Mouse (Mus musculus): ENCODE measurements at regions not wholly inside any gene's neighbourhood (a gene's known extent, or its start where the extent isn't known, plus 50 kb on each side); places are given as distances from the start of the nearest gene placed in this dataset.

DNA sequence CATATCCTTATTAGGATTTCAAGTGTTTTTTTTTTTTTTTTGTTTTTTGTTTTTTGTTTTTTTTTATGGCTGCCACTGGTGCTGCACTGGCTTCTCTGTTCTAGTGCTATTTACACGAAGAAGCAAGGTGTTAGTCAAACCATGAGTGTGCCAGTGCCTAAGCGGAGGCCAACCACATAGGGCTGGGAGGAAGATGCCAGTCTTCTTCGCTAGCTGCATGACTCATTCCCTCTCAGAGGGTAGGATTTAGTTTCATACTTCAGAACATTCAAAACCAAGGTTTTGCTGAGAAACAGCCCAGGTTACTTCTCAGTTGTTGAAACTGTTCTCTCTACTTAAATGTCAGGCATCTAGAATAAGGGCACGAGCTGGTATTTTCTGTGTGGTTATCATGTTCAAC lies 72.6 kb downstream of the Icos start:
- no peak for DNase-seq (ENCODE audit: low read depth, low spot score)

DNA sequence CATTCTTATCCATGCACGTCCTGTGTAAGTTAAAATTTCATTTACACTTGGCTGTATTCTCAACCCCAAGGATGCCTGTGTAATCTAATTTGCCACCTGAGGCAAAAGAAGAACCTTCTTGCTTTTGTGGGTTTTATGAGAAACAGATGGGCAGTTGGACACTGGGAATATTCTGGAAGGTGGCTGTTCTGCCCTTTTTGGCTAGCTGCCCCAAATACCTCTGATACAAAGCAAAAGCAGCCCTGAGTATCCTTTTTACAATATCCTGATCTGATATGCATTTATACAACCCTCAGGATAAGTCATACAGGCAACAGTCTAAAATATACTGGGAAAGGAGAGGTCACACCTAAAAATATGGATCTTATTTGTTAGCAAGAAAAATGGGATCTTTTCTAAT lies 75.9 kb downstream of the Icos start:
- no peak for DNase-seq (ENCODE audit: low read depth, low spot score)

DNA sequence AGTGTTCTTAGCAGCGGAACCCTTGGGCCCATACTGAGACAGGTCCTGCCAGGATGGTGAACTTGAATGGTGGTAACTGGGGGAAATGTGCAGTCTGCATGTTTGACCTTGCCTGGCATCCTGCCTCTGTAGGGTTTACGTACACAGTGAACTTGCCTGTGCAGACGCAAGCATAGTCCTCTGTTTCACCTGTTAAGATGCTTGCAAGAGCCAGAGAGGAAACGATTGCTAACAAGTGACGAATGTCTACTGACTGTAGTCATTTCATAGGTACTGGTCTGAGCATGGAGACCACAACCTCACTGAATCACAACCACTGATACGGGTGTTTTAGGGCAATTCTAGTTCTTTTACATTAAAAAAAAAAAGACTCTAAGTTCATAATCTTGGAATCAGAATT lies 76.7 kb downstream of the Icos start:
- no peak for DNase-seq (ENCODE audit: low read depth, low spot score)

GRCm38 (mm10) chr1:61055176-61055575 lies 77.4 kb downstream of the Icos start:
- DNase-seq (ENCODE audit: low read depth, low spot score): no peak

DNA sequence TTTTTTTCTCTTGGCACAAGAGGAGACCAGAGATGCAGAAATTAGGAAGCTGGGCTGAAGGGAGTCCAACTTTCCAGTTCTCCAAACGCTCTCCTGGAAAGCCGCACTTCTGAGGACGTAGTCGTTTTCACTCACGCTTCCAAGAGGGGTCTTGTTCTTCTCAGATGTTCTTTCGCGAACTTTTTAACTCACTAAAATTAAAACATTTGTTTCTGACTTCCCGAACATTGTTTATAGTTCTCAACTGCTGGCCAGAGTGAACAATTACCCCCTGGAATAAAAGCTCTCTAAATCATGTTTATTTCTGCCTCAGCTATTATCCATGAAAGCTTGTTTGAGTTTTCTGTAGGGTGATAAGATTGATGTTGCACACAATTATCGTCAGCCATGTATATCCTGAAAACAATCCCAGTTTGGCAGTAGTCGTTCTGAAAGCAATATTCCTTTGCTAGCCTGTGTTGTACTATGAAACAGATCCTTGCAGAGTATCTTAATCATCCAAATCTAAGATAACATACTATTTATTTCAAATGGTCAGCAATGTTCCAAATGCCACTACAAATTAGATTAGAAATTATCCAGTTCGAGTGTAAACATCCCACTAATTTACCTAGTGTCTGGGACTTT lies 82.3 kb downstream of the Icos start:
- DNase-seq (ENCODE audit: low read depth, low spot score): no peak

DNA sequence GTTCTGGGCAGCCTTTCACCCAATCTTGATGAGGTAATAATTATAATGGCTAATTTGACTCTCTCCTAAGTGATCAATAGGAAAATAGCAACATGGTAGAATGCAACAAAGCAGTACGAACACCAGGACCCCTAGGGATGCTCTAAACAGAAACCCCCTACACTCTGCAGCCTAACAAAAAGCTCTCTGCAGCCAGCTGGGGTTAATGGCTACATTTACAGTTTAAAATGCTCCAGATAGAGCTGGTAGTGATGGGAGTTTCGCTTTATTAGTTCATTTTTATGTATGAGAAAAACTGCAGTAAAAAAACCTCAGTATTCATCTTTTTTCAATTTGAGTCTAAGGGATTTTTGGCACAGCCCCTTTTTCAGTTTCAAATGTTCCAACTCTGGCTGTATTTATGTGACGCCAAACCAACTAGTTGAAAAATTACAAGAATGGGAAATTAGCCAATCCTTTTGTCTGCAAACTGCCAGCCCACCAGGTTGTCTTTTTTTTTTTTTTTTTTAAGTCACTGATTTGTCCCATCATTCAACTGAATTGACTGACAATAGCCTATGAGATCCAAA lies 84.2 kb downstream of the Icos start:
- DNase-seq (ENCODE audit: low read depth, low spot score): no peak

DNA sequence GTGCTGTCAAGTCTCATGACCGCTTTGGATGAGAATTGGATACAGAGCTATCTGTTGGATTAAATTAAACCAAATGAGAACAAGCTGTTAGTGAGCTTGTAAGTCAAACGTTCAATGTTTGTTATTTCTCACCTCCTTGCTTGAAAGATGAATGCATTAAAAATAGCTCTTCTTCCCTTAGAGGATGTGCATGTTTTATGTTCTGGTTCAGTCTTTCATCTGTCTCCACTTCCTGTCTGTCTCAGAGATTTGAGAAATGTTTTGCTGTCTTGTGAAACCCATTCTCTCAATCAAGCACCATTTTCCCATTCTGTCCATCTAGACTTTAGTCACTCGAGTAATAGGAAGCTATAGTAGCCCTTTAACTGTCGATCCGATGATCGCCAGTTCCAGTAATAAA lies 90.4 kb downstream of the Icos start:
- no peak for DNase-seq (ENCODE audit: low read depth, low spot score)

DNA sequence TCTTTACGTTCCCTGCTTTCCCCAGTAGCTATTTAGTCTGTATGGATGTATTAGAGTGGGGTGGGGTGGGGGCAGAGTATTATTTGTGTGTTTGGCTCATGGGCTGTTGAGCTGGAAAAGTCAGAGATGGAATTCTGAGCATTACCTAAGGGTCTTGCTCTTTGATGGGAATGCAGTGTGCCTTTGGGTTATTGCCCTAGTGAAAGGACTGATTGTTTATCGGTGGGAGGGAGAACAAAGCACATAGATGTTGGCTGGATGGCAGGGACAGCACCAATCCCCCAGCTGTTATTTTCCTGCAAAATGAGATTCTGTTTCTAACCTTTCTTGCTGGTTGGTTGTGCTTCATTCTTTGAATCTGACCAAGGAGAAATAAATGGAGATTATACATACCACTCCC lies 96.4 kb downstream of the Icos start:
- DNase-seq (ENCODE audit: low read depth, low spot score): no peak

- DNase-seq (ENCODE audit: low read depth, low spot score): no peak
Observed at GRCm38 (mm10) chr1:61075335-61075734, 97.6 kb downstream of the Icos start.

GRCm38 (mm10) chr1:61084732-61085131 lies 107.0 kb downstream of the Icos start:
- no peak for DNase-seq (ENCODE audit: low read depth, low spot score)

- no peak for DNase-seq (ENCODE audit: low read depth, low spot score)
Observed at GRCm38 (mm10) chr1:61086811-61087210, 109.1 kb downstream of the Icos start.

DNA sequence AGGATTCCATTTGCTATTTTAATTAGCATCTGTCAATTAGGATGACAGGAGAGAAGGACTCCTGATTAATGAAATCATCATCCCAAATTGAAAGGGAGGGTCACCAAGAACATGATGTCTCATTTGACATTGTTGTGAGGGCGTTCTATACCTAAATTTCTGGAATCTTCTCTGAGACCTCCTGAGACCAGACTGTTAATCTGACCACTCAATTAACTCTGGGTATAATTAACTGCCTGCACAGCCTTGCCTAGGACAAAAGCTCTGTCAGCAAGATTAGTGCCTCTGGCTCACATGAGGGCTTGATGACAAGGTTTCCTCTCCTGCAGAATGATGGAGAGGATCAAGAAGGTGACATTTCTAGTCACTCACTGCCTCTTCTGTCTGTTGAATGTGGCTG lies 113.1 kb downstream of the Icos start:
- no peak for DNase-seq (ENCODE audit: low read depth, low spot score)

- no peak for DNase-seq (ENCODE audit: low read depth, low spot score)
Observed at GRCm38 (mm10) chr1:61095481-61096165, 117.9 kb downstream of the Icos start.

DNA sequence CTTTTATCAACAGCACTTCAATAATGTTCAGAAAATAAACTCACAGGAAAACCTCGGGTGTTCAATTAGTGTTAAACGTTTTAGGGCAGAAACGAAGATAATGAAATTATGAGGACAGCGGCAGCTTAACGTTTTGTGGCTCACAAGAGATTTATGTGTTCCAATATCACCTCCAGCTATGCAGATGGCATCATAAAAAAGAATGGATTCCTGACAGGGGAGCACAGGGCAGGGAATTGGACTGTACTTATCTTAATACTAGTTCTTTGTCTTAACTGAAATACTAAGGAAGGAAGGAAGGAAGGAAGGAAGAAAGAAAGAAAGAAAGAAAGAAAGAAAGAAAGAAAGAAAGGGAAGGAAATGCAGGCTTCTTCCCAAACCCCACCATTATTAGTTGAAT lies 121.6 kb downstream of the Icos start:
- DNase-seq (ENCODE audit: low read depth, low spot score): no peak

GRCm38 (mm10) chr1:61101679-61102078 lies 124.0 kb downstream of the Icos start:
- no peak for DNase-seq (ENCODE audit: low read depth, low spot score)

DNA sequence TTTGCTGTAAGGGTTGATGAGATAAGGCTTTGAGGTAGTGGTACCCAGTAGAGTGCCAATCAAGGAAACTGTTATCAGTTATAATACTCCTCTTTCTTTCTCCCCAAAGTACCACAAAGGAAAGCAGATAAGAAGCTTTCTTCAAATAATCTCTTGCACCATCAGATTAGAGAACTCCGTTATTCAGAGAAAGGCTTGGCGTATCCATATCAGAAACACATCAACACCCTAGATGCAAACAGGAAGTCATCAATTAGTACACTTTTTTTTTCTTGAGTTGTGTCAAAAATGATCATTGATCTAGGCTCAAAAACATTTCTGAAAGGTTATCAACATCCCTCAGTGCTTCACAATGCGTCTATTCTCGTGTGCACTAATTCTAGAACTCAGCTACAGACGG lies 124.6 kb downstream of the Icos start:
- DNase-seq (ENCODE audit: low read depth, low spot score): no peak

- no peak for DNase-seq (ENCODE audit: low read depth, low spot score)
Observed at GRCm38 (mm10) chr1:61103581-61103980, 125.9 kb downstream of the Icos start.

DNA sequence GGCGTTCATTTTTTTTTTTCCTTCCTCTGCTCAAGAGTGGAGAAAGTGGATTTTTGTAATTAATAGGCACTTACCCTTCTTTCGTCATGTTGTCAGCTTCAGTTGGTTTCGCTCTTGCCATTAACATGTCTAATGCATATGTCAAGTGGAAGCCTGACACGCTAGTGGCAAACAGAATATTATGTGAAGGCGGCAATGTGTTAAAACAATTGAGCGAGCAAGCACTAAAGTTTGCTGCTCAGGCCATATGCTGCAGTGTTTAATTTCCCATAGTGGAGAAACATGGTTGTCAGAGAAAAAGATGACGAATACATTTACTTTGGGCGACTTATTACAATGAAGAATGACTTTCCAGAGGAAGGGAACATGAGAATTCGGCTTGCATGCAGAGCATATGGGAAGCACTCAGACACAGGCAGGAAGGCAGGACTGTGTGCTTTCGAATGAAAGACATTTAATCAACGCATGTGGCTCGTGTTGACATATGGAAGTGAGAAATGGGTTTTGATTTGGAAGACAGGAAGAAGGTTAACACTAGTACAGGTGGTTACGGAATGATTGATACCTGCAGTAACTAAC lies 134.1 kb downstream of the Icos start:
- no peak for DNase-seq (ENCODE audit: low read depth, low spot score)

- DNase-seq (ENCODE audit: low read depth, low spot score): no peak
Observed at GRCm38 (mm10) chr1:61117535-61117934, 139.8 kb downstream of the Icos start.

DNA sequence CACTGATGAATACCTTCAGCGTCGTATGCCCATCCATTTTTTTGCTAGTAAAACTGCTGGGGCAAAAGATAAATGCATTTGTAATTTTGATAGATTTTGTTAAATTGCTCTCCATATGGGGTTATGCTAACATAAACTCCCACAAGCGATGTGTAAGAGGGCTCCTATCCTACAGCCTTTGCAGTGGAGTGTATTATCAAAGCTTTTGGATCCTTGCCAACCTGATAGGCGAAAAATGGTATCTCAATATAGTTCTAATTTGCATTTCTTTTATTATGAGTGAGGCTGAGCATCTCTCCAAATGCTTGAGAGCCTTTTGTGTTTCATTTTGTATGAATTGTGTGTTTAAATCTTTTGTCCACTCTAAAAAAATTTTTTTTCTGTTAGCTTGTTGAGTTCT lies 140.3 kb downstream of the Icos start:
- DNase-seq (ENCODE audit: low read depth, low spot score): no peak

- no peak for DNase-seq (ENCODE audit: low read depth, low spot score)
Observed at GRCm38 (mm10) chr1:61121480-61121879, 143.8 kb downstream of the Icos start.

DNA sequence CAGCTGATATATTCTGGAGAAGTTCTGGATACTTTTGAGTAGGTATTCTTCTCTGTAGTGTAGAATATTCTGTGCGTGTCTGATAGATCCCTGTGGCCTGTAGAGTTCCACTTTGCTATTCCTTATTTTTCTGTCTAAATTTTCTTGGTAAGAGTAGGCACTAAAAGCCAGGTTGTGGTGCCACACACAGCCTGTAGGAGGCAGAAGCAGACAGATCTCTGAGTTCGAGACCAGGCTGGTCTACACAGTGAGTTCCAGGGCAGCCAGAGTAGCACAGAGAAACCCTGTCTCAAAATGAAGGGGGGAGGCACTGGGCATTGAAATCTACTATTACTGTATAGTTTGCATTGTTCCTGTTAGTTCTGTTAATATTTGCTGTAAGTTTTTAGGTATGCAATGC lies 147.4 kb downstream of the Icos start:
- no peak for DNase-seq (ENCODE audit: low read depth, low spot score)

Measured in c-Kit-negative CD71-positive TER-119-positive erythroid progenitor cells, embryonic 14.5 days (primary cell).